In the genomic region with DNA sequence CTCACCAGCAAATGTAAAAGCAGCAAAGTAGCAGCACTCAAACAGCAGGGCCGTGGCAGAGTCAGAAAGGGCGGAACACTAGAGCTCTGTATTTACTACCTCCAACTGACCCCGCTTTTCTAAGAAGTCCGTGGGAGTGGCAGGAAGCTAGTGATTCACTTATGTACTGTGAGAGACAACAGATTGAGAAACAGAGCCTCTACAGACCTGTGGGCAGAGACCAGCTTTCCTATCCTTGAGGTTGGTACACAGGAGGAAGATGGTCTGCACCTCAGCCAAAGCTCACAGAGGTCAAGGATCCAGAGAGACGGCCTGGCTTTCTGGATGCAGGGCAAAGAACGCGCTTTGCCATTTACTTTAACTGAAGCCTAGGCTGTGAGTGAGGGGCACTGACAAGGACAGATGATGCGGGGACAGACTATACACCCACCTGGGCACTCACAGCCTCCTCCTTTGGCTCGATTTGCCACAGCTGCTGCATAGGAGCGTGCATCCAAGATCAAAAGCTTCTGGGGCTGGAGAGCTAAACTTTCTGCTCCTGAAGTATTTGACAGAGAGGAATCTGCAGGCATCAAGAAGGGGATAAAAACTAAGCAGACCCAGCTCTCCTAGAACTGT, we compare ENCODE assay signal across 9 mouse cellular contexts. TPM values are rescaled to one million over a fixed set of nuclear protein-coding genes. Genes with fewer than 3 reads are reported as not detected.
A peak's percentile ranks its signal among the peaks of the same experiment; 100 is the strongest.
DNase-seq lines count a peak whose midpoint lies in the region; ATAC-seq and TF ChIP-seq lines count a peak whose summit lies in the region.
"Had no signal": no experiment of that assay in that cellular context is flagged by ENCODE, and none has a peak within 500 bp of the region (broad histone marks: within the 10 kb centered on the region; RNA-seq: fewer than 3 reads in every experiment).

No protein-coding gene starts in this region.

- no peaks in the 10 kb centered on the region for H3K9me3 ChIP-seq in stomach, embryonic 16.5 days (replicated peaks; ENCODE audit: control insufficient read depth, low read length)
- H3K9me3 ChIP-seq: embryonic facial prominence, embryonic 12.5 days had no signal

- intact Hi-C loops in left cerebral cortex, adult 2 months (cut with DNase I), result loop anchor here (5.0 kb wide), 1 partner anchor 205 kb away; the partner anchor contains the start of genes Uqcr10 and Zmat5

- H3K4me3 ChIP-seq in left cerebral cortex, adult 2 months, result no peak overlapping the region
- H3K4me3 ChIP-seq in stomach, embryonic 16.5 days (replicated peaks; ENCODE audit: low read length), result no peak overlapping the region
- H3K4me3 ChIP-seq: embryonic facial prominence, embryonic 12.5 days had no signal

- peak in 1 of 2 experiments; percentile 50 for DNase-seq in left cerebral cortex, adult 2 months (ENCODE audit: extremely low spot score in 1 of 2, low spot score in 2 of 2)
- no peak for DNase-seq in left cerebral cortex, adult 11 months (ENCODE audit: low spot score)
- peak; percentile 67 for DNase-seq in ES-CJ7 (ENCODE audit: low read depth, low spot score)
- DNase-seq in induced T-regulatory cell, adult 2 months (ENCODE audit: low read depth), result peak; percentile 88
- no peak for DNase-seq in retina, postnatal 1 day
- DNase-seq in heart, adult 8-10 months (ENCODE audit: low spot score), result no peak

- ATAC-seq in stomach, embryonic 16.5 days (ENCODE audit: insufficient read depth, low FRiP score), result no peak

- H3K36me3 ChIP-seq in stomach, embryonic 16.5 days (ENCODE audit: control insufficient read depth, insufficient read depth, low read length), result peaks cover 8% of the 10 kb centered on the region; the same call in 1 of the 2 replicates

- no peaks in the 10 kb centered on the region for H3K27me3 ChIP-seq in stomach, embryonic 16.5 days (ENCODE audit: control insufficient read depth, insufficient read depth, low read length)
- H3K27me3 ChIP-seq: embryonic facial prominence, embryonic 12.5 days had no signal

- no peaks in the 10 kb centered on the region for H3K4me1 ChIP-seq in stomach, embryonic 16.5 days (ENCODE audit: control insufficient read depth, insufficient read depth, low read length)
- H3K4me1 ChIP-seq: embryonic facial prominence, embryonic 12.5 days had no signal

- 59% methylated on average over 10 of the region's 10 CpGs for WGBS in stomach, embryonic 16.5 days

- peak overlapping the region; percentile 51; the same call in 1 of the 2 replicates for H3K27ac ChIP-seq in left cerebral cortex, adult 2 months
- peak overlapping the region; percentile 55; the same call in 1 of the 2 replicates for H3K27ac ChIP-seq in stomach, embryonic 16.5 days (ENCODE audit: low read length)
- H3K27ac ChIP-seq: embryonic facial prominence, embryonic 12.5 days; macrophage had no signal

- H3K4me2 ChIP-seq in stomach, embryonic 16.5 days (ENCODE audit: low read depth, low read length), result no peak overlapping the region
- H3K4me2 ChIP-seq: embryonic facial prominence, embryonic 12.5 days had no signal

- no peak for TF ChIP-seq CTCF in left cerebral cortex, adult 2 months (IDR thresholded peaks at IDR 0.05)

- H3K9ac ChIP-seq in stomach, embryonic 16.5 days (ENCODE audit: low read length), result no peak overlapping the region
- H3K9ac ChIP-seq: embryonic facial prominence, embryonic 12.5 days had no signal

RNA-seq across cellular contexts. Expression of gene Hormad2, which starts 56.7 kb away (rescaled TPM):
- not detected for total RNA-seq in left cerebral cortex, adult 2 months (2021)
- polyA plus RNA-seq in stomach, embryonic 16.5 days (2015; fragmentation: Nextera tagmentation; extraction: Ambion mirVana), result 0.17 and 0.30 TPM in 2 replicates
- not detected for total RNA-seq in heart, adult 8-10 months (2022)
- polyA plus RNA-seq: macrophage had no signal

Comparison
In these comparisons a context has a peak if more than half of its experiments do, and no peak if none do; other contexts are left out.
1. DNase-seq: peak in ES-CJ7 (single experiment) and induced T-regulatory cell, adult 2 months (single experiment); none in left cerebral cortex, adult 11 months (single experiment), retina, postnatal 1 day (single experiment) and heart, adult 8-10 months (single experiment).